Mouse (Mus musculus) ZHBTc4 (cell line): ENCODE data around the gene Pank2.
"Not testable (repeated sequence)": the region's sequence is repeated elsewhere in the genome, so short reads cannot be mapped to it uniquely, and the experiment has no call there.

Source experiments
- DNase-seq: peaks from one replicate; pipeline ENCODE4 v3.0.0-alpha.2; 2011; ENCODE audit warnings: low read depth, low spot score

Gene Pank2

GRCm38 (mm10) chr2:131260544-131261307 lies 1.6 kb upstream of the Pank2 start:
- no peak for DNase-seq

GRCm38 (mm10) chr2:131261481-131262212 lies 648 bp upstream of the Pank2 start:
- peak; percentile 84 for DNase-seq

- DNase-seq: peak; percentile 21
Measured at GRCm38 (mm10) chr2:131262680-131263670, 680 bp downstream of the Pank2 start.

GRCm38 (mm10) chr2:131264027-131264426 lies 1.7 kb downstream of the Pank2 start:
- no peak for DNase-seq

GRCm38 (mm10) chr2:131265056-131265455 lies 2.8 kb downstream of the Pank2 start:
- DNase-seq: no peak

GRCm38 (mm10) chr2:131275493-131275892 lies 13.2 kb downstream of the Pank2 start:
- no peak for DNase-seq

- no peak for DNase-seq
Measured at GRCm38 (mm10) chr2:131276722-131277121, 14.4 kb downstream of the Pank2 start.

GRCm38 (mm10) chr2:131281596-131281995 lies 19.3 kb downstream of the Pank2 start:
- DNase-seq: no peak

GRCm38 (mm10) chr2:131286276-131286675 lies 24.0 kb downstream of the Pank2 start:
- no peak for DNase-seq

GRCm38 (mm10) chr2:131290669-131291068 lies 28.4 kb downstream of the Pank2 start:
- DNase-seq: no peak

GRCm38 (mm10) chr2:131296746-131297261 lies 34.5 kb downstream of the Pank2 start:
- DNase-seq: no peak

- not testable (repeated sequence) for DNase-seq
Measured at GRCm38 (mm10) chr2:131298674-131299073, 36.4 kb downstream of the Pank2 start.

- DNase-seq: no peak
Measured at GRCm38 (mm10) chr2:131300485-131300884, 38.2 kb downstream of the Pank2 start.

GRCm38 (mm10) chr2:131301635-131302034 lies 39.3 kb downstream of the Pank2 start:
- DNase-seq: no peak

- DNase-seq: no peak
Measured at GRCm38 (mm10) chr2:131304497-131304896, 42.2 kb downstream of the Pank2 start.

- DNase-seq: not testable (repeated sequence)
Measured at GRCm38 (mm10) chr2:131305226-131305625, 42.9 kb downstream of the Pank2 start.

- no peak for DNase-seq
Measured at GRCm38 (mm10) chr2:131307391-131307790, 45.1 kb downstream of the Pank2 start.

- DNase-seq: no peak
Measured at GRCm38 (mm10) chr2:131307822-131308221, 45.5 kb downstream of the Pank2 start.

- DNase-seq: no peak
Measured at GRCm38 (mm10) chr2:131309296-131309695, 47.0 kb downstream of the Pank2 start.

- no peak for DNase-seq
Measured at GRCm38 (mm10) chr2:131316167-131316566, 53.9 kb downstream of the Pank2 start.

GRCm38 (mm10) chr2:131319401-131319800 lies 57.1 kb downstream of the Pank2 start:
- DNase-seq: peak; percentile 12
